ENCODE assay signal across 16 mouse cellular contexts in the genomic region with DNA sequence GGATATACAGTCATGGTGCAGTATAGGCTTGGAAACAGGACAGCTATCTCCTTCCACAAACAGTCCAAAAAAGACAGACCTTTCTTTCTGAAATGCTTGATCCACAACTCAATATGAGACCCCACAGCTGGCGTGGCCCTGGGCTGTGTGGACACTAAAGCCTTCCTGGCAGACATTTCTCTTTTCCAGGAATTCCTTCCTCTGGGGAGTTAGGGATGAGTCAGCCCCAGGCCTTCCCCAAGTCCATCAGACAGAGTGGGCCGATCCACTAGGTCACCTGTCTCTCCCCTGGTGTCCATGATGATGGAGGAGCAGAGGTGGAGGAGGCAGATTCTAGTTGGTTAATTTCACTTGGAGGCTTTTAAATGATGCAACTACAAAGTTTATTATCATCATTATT. TPM values are rescaled to one million over a fixed set of nuclear protein-coding genes. Genes with fewer than 3 reads are reported as not detected.
"Had no signal": no experiment of that assay in that cellular context is flagged by ENCODE, and none has a peak within 500 bp of the region (broad histone marks: within the 10 kb centered on the region; RNA-seq: fewer than 3 reads in every experiment).

No protein-coding gene starts in this region.

- H3K9ac ChIP-seq: neural tube, embryonic 13.5 days; neural tube, embryonic 15.5 days; stomach, embryonic 15.5 days had no signal

- H3K27ac ChIP-seq: neural tube, embryonic 13.5 days; neural tube, embryonic 15.5 days; stomach, embryonic 15.5 days had no signal

- DNase-seq: retina, postnatal 1 day; right cerebral cortex, adult 18-20 months; right cerebral cortex, postnatal 14 days; right cerebral cortex, postnatal 25 days; right cerebral cortex, postnatal 4 days; spleen, adult 18-20 months; thymus, adult 18-20 months; thymus, adult 2 months; thymus, postnatal 14 days; thymus, postnatal 25 days; thymus, postnatal 36 days; thymus, postnatal 4 days had no signal

- H3K27me3 ChIP-seq: neural tube, embryonic 13.5 days; neural tube, embryonic 15.5 days; stomach, embryonic 15.5 days had no signal

- H3K9me3 ChIP-seq: neural tube, embryonic 13.5 days; neural tube, embryonic 15.5 days; stomach, embryonic 15.5 days had no signal

- H3K4me2 ChIP-seq: neural tube, embryonic 13.5 days; neural tube, embryonic 15.5 days; stomach, embryonic 15.5 days had no signal

- H3K4me1 ChIP-seq: neural tube, embryonic 13.5 days; neural tube, embryonic 15.5 days; stomach, embryonic 15.5 days had no signal

- H3K36me3 ChIP-seq: neural tube, embryonic 13.5 days; neural tube, embryonic 15.5 days; stomach, embryonic 15.5 days had no signal

- H3K4me3 ChIP-seq: neural tube, embryonic 13.5 days; neural tube, embryonic 15.5 days; stomach, embryonic 15.5 days had no signal

RNA-seq across cellular contexts. Expression of gene Wt1, which starts 34.6 kb away (rescaled TPM):
- total RNA-seq: neutrophil, adult 5-6 weeks had no signal
